Mouse (Mus musculus) liver, adult 2 months (tissue): ENCODE data around the gene Aox3. TPM values are rescaled to one million over a fixed set of nuclear protein-coding genes. Genes with fewer than 3 reads are reported as not detected.

Source experiments
- DNase-seq: peaks from one replicate; pipeline ENCODE4 v3.0.0-alpha.2; 2011; ENCODE audit warnings: low read depth, low spot score; ENCODE audit errors: extremely low read depth
- H3K27ac ChIP-seq: fragments of 200-500 bp; replicated peaks from 2 replicates; pipeline ENCODE4 v1.5.1; 2012; ENCODE audit warnings: low read depth, mild to moderate bottlenecking, control low read depth, inconsistent platforms, low read length; ENCODE audit not compliant: insufficient read depth
- H3K27me3 ChIP-seq: fragments of 200-500 bp; 2 replicates; pipeline ENCODE4 v1.6.1; 2012; ENCODE audit warnings: mild to moderate bottlenecking, moderate library complexity, low read length, inconsistent platforms; ENCODE audit not compliant: control insufficient read depth, insufficient read depth
- H3K36me3 ChIP-seq: fragments of 200-500 bp; 2 replicates; pipeline ENCODE4 v1.6.1; 2012; ENCODE audit warnings: low read length, inconsistent platforms; ENCODE audit not compliant: control insufficient read depth, insufficient read depth
- H3K4me1 ChIP-seq: fragments of 200-500 bp; 2 replicates; pipeline ENCODE4 v1.6.1; 2011; ENCODE audit warnings: low read length; ENCODE audit not compliant: control insufficient read depth, insufficient read depth
- H3K4me3 ChIP-seq: fragments of 200-500 bp; 2 replicates; pipeline ENCODE4 v1.5.1; 2011; ENCODE audit warnings: low read depth, mild to moderate bottlenecking, control low read depth, low read length, moderate library complexity; ENCODE audit not compliant: insufficient read depth
- H3K79me2 ChIP-seq: fragments of 200-500 bp; 2 replicates; pipeline ENCODE4 v1.6.1; 2012; ENCODE audit warnings: inconsistent platforms, mild to moderate bottlenecking, low read length, moderate library complexity; ENCODE audit not compliant: control insufficient read depth, insufficient read depth
- H3K9ac ChIP-seq: fragments of 200-500 bp; 2 replicates; pipeline ENCODE4 v1.6.1; 2012; ENCODE audit warnings: low read depth, mild to moderate bottlenecking, control low read depth, inconsistent platforms, low read length
- CTCF ChIP-seq: fragments of 200-500 bp; IDR thresholded peaks from 2 replicates; pipeline ENCODE4 v1.5.1; 2011; ENCODE audit warnings: low read depth, low read length, control low read depth
- POLR2A ChIP-seq: fragments of 200-500 bp; IDR thresholded peaks from 2 replicates; pipeline ENCODE4 v1.6.1; 2011; ENCODE audit warnings: low read length, control low read depth; ENCODE audit not compliant: insufficient read depth; ENCODE audit errors: extremely low read depth
- WGBS: fragments of 180-500 bp; shearing (Covaris S2); methylation state at CpG from one replicate; pipeline ENCODE4 v1.1.7; 2018; 5-methylcytosine and 5-hydroxymethylcytosine counted together
- polyA plus RNA-seq: library from polyadenylated mRNA; depleted of rRNA; stranded (reverse); fragments of >200 nt; gene quantifications from 2 replicates; pipeline ENCODE4 v1.2.3, GENCODE M21; 2012
- total RNA-seq: library from RNA; depleted of rRNA; stranded (reverse); fragments of >200 nt; gene quantifications from 2 replicates; pipeline ENCODE4 v1.2.3, GENCODE M21; 2014

Aox3 gene
- total and polyA plus RNA-seq, 2 experiments: 59.0 to 244 TPM

DNA sequence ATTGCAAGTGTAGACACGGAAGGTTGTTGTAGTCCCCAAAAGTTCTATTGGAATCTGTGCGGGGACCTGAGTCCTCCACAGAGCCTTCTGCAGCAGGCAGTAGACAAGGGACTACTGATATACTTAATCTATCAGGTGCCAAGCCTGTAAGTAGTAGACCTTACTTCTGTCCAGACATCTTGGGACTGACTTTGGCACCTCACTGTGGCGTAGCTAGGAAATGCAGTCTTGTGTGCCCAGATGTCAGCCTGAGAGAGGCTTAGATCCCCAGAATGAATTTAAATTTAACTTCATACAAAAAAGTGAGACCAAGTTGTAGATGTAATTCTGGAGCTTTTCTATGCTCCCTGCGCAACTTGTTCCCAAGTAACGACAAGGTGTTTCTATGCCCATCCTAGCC lies 33.2 kb upstream of the Aox3 start:
- no peak for DNase-seq
- peaks cover 15% of the 10 kb centered on the region for H3K4me1 ChIP-seq
- H3K36me3 ChIP-seq: peaks cover 59% of the 10 kb centered on the region
- no peak overlapping the region for H3K9ac ChIP-seq
- no peak overlapping the region for H3K4me3 ChIP-seq
- 96% methylated on average over 5 of the region's 5 CpGs for WGBS
- H3K27ac ChIP-seq: no peak overlapping the region; the same call in 1 of the 2 replicates
- H3K79me2 ChIP-seq: no peaks in the 10 kb centered on the region
- TF ChIP-seq POLR2A: no peak
- TF ChIP-seq CTCF: no peak
- H3K27me3 ChIP-seq: no peaks in the 10 kb centered on the region

- DNase-seq: peak; percentile 51
- no peaks in the 10 kb centered on the region for H3K79me2 ChIP-seq
- TF ChIP-seq POLR2A (no peak), CTCF (no peak)
- H3K36me3 ChIP-seq: peaks cover 55% of the 10 kb centered on the region
- no peak overlapping the region for H3K9ac ChIP-seq
- H3K27me3 ChIP-seq: no peaks in the 10 kb centered on the region
- 40% methylated on average over 4 of the region's 4 CpGs for WGBS
- no peak overlapping the region for H3K4me3 ChIP-seq
- peaks cover 15% of the 10 kb centered on the region for H3K4me1 ChIP-seq
- no peak overlapping the region for H3K27ac ChIP-seq
Observed at GRCm38 (mm10) chr1:58080446-58080845, 32.5 kb upstream of the Aox3 start.

DNA sequence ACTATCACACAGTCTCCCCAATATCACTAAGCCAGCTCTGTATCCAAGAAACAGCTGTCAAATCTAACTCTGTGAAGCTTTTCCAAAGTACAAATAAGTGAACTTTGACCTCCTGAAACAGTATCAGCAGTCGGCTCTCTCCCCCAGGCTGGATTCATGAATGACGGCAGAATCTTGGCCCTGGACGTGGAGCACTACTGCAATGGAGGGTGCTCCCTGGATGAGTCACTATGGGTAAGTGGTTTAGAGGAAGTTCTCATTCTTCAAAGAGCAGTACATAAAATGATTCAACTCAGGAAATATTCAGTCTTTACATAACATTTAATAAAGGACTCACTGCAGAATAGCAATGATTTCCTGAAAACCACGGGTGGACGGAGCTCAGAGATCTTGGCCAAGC lies 31.6 kb upstream of the Aox3 start:
- H3K27me3 ChIP-seq: no peaks in the 10 kb centered on the region
- DNase-seq: peak; percentile 81
- no peak overlapping the region for H3K9ac ChIP-seq
- peaks cover 15% of the 10 kb centered on the region for H3K4me1 ChIP-seq
- peaks cover 2% of the 10 kb centered on the region; the same call in 1 of the 2 replicates for H3K79me2 ChIP-seq
- TF ChIP-seq POLR2A (no peak), CTCF (no peak)
- no peak overlapping the region for H3K27ac ChIP-seq
- WGBS: 40% methylated on average over 5 of the region's 5 CpGs
- H3K36me3 ChIP-seq: peaks cover 55% of the 10 kb centered on the region
- H3K4me3 ChIP-seq: no peak overlapping the region

- Histone ChIP-seq H3K27ac (0 out of 2 replicates have a peak overlapping the region, but pooled peaks have one; percentile 9), H3K79me2 (peaks cover 6% of the 10 kb centered on the region; the same call in 1 of the 2 replicates), H3K4me3 (no peak overlapping the region), H3K36me3 (peaks cover 56% of the 10 kb centered on the region), H3K27me3 (no peaks in the 10 kb centered on the region), H3K9ac (no peak overlapping the region), H3K4me1 (peaks cover 17% of the 10 kb centered on the region)
- TF ChIP-seq CTCF: no peak
- DNase-seq: peak; percentile 50
- 63% methylated on average over 5 of the region's 5 CpGs for WGBS
Observed at GRCm38 (mm10) chr1:58089316-58089715, 23.6 kb upstream of the Aox3 start.

- 90% methylated on average over 4 of the region's 4 CpGs for WGBS
- H3K27ac ChIP-seq: no peak overlapping the region
- peaks cover 17% of the 10 kb centered on the region for H3K4me1 ChIP-seq
- no peak overlapping the region for H3K4me3 ChIP-seq
- TF ChIP-seq POLR2A (no peak), CTCF (no peak)
- no peak for DNase-seq
- H3K79me2 ChIP-seq: peaks cover 6% of the 10 kb centered on the region; the same call in 1 of the 2 replicates
- H3K27me3 ChIP-seq: no peaks in the 10 kb centered on the region
- peaks cover 60% of the 10 kb centered on the region for H3K36me3 ChIP-seq
- H3K9ac ChIP-seq: no peak overlapping the region
Observed at GRCm38 (mm10) chr1:58090191-58090590, 22.7 kb upstream of the Aox3 start.

- Histone ChIP-seq H3K79me2 (peaks cover 5% of the 10 kb centered on the region; the same call in 1 of the 2 replicates), H3K36me3 (peaks cover 61% of the 10 kb centered on the region), H3K27ac (peak overlapping the region; percentile 38; the same call in 1 of the 2 replicates), H3K4me3 (no peak overlapping the region), H3K27me3 (no peaks in the 10 kb centered on the region), H3K9ac (no peak overlapping the region), H3K4me1 (peaks cover 18% of the 10 kb centered on the region)
- 37% methylated on average over 3 of the region's 3 CpGs for WGBS
- peak; percentile 56 for DNase-seq
- TF ChIP-seq CTCF (no peak), POLR2A (no peak)
Observed at GRCm38 (mm10) chr1:58091213-58091612, 21.7 kb upstream of the Aox3 start.
